Mouse (Mus musculus): ENCODE measurements around the gene Nptn.
"Not testable (repeated sequence)": the region's sequence is repeated elsewhere in the genome, so short reads cannot be mapped to it uniquely, and the experiment has no call there.

The Nptn gene

DNA sequence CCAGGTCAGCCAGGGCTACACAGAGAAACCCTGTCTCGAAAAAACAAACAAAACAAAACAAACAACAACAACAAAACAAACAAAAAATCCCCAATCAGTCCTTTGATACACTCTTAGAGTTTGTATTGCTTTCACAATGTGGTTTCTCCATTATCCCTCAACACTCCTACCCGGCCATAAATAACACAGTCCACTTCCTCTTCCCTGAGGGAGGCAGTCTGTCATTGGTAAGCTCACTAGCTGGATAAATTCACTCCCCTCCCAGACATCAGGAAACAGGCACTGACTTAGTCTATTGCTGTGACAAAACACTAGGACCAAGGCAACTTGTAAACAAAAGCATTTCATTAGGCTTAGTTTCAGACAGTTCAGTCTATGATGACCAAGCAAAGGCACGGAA is 21.8 kb upstream of the Nptn start:
- no peak for DNase-seq (ENCODE audit: low spot score in 2 of 2)

DNA sequence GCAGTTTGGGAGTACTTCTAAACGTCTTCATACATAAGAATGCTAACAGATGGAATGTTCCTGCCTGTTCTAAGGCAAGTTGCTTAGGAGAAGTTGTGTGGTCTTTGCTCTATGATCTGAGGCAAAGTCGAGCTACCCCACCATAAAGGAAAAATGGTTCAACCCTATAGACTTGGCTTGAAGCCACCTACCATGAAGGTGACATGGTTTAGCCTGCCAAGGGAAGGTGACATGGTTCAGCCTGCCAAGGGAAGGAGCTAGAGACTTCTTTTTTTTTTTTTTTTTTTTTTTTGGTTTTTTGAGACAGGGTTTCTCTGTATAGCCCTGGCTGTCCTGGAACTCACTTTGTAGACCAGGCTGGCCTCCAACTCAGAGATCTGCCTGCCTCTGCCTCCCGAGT is 16.1 kb upstream of the Nptn start:
- not testable (repeated sequence) for DNase-seq (ENCODE audit: low spot score in 2 of 2)

- peak; percentile 32 to 66 for DNase-seq (ENCODE audit: low spot score in 2 of 2)
Observed at GRCm38 (mm10) chr9:58567682-58568081, 14.4 kb upstream of the Nptn start.

DNA sequence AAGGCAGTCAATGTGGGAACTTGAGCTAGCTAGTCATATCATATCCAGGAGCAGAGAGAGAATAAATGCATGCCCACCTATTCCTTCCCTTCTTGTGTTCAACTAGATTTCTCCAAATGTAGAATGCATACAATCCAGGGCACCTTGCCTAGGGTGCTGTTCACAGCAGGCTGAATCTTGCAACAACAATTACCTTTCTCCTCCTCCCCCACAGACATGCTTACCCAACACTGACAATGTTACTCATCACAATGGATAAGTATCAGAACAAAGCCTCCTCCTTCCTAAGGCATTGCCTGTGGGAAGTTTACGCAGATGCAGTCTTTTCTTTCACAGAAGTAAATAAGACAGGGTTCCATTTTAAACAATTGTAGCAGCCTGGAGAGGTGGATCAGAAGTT is 11.0 kb upstream of the Nptn start:
- no peak for DNase-seq (ENCODE audit: low spot score in 2 of 2)

- peak; percentile 71 to 86 for DNase-seq (ENCODE audit: low spot score in 2 of 2)
Observed at GRCm38 (mm10) chr9:58578669-58579068, 3.4 kb upstream of the Nptn start.

GRCm38 (mm10) chr9:58580453-58581195 is 1.4 kb upstream of the Nptn start:
- DNase-seq (ENCODE audit: low spot score in 2 of 2): peak in 1 of 2 experiments; percentile 20

GRCm38 (mm10) chr9:58581283-58581930 is 633 bp upstream of the Nptn start:
- peak in 1 of 2 experiments; percentile 25 for DNase-seq (ENCODE audit: low spot score in 2 of 2)

GRCm38 (mm10) chr9:58582581-58583266 is 684 bp downstream of the Nptn start:
- peak in 1 of 2 experiments; percentile 74 for DNase-seq (ENCODE audit: low spot score in 2 of 2)

DNA sequence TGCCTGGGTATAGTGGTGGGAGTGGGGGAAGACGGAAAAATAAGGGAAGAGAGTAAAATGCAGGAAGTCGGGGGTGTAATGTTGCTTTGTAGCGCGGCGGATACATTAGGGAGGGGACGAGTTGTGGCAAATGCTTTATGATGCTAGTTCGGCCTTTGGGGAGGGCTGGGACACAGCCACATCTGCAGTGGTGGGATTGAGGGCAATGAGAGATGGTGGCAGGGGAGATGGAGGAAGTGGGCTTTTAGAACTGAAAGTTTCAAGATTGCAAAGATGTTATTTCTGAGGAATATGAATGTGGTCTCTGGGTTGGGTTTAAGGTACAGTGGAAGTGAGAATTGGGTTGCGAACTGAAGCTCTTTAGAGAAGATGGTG is 1.2 kb downstream of the Nptn start:
- DNase-seq (ENCODE audit: low spot score in 2 of 2): peak; percentile 43 to 46

DNA sequence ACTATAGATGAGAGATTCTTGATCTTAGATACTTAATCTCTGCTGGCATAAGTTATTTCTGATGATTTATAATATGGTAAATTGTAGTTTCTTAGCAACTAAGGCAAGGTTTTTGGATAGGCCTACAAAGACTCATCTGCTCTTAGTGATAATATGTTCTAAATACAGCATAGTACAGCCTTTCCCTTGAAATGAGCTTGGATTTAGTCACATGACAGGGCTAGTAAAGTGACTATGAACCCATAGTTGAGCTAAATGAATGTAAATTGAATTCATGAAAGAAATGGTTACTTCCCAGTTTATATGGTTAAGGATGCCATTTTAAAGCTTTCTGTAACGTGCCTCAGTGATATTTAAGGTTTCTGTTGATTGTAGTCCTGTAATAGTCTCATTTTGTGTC is 2.3 kb downstream of the Nptn start:
- no peak for DNase-seq (ENCODE audit: low spot score in 2 of 2)

GRCm38 (mm10) chr9:58588657-58589056 is 6.6 kb downstream of the Nptn start:
- DNase-seq (ENCODE audit: low spot score in 2 of 2): no peak

DNA sequence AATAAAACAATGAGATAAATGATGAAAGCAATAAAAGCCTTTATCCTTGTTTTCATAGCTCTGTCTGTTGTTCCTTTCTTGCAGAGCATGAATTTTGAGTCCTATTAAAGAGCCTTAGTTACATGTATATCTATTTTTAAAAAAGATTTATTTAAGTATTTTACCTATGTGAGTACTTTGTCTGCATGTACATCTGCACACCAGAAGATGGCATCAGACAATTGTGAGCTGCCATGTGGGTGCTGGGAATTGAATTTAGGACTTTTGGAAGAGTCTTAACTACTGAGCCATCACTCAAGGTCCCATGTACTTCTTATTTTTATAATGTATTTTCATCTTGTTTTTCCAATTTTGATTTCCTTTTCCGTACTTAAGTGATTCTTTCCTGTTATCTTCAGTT is 13.3 kb downstream of the Nptn start:
- no peak for DNase-seq (ENCODE audit: low spot score in 2 of 2)

- DNase-seq (ENCODE audit: low spot score in 2 of 2): no peak
Observed at GRCm38 (mm10) chr9:58613790-58614189, 31.8 kb downstream of the Nptn start.

GRCm38 (mm10) chr9:58615064-58615938 is 33.3 kb downstream of the Nptn start:
- DNase-seq (ENCODE audit: low spot score in 2 of 2): no peak

- no peak for DNase-seq (ENCODE audit: low spot score in 2 of 2)
Observed at GRCm38 (mm10) chr9:58623009-58623408, 41.0 kb downstream of the Nptn start.

DNA sequence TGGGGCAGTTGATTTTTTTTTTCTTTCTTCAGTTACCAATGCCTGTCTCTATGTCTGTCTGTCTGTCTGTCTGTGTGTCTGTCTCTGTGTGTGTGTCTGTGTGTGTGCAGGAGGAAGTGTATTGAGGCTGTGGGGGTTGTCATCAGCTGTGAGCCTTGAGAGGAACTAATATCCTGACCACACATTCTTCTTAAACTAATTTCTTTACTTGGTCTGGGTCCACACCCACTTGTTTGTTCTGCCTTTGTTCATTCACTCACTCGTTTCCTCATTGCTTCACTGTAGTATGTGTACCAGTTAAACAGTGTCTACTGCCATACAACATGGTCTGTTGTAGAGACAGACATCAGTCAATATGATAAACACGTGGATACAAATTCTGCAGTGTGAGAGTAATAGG is 45.2 kb downstream of the Nptn start:
- no peak for DNase-seq (ENCODE audit: low spot score in 2 of 2)

DNA sequence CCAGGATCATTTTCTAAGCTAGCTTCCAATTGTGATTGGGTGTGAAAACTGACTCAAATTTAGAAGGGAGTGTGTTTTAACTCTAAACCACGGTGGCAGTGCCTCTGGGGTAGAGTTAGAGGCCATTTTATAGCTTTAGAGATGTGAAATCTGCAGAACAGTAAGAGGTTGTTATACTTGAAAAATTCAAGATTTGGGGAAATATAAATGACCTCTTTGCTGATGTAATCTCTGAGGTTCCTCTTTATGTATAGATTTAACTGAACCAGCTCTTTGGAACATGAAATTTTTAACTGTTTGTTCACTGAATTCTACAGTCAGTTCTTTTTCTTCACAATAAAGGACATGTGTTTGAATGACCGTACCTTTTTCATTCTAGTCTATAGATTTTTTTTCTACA is 48.4 kb downstream of the Nptn start:
- DNase-seq (ENCODE audit: low spot score in 2 of 2): no peak

DNA sequence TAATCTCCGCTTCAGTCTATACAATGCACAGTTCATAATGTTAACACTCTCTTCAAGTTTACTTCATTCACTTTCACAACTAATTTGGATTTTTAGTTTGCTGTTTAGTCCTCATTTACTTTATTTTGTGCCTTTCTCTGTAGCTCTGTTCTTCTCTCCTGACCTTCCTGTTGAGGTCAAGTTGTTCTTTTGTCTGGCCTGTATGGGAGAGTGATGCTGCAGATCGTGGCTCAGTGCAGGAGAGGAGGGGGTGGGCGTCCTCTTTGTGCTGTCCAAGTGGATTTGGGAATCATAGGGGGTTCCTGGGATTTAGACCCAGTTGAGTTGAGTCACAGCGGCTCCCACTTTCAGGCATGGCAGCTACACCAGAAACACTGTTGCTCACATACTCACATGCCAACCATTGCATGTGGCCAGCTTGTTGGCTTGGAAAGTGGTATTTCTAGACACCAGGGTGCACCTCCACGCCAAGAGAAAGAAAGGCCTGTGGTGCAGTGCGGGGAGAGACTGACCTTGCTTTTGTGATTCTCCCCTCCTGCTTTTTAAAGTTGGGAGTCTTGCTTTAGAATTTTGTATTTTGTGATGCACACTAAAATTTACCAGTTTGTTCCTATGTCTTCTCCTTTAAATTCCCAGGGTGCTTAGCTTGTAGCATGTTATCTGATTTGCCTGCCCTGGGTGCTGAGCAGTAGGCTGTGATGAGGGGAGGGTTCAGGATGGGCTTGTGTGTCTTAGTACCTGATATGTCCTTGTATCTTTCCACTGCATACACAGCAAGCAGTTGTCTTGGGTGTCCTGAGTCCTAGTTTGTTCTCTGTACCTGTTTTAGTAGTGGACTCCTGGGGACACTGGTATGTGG is 66.6 kb downstream of the Nptn start:
- no peak for DNase-seq (ENCODE audit: low spot score in 2 of 2)

GRCm38 (mm10) chr9:58649265-58649626 is 67.2 kb downstream of the Nptn start:
- DNase-seq (ENCODE audit: low spot score in 2 of 2): no peak

GRCm38 (mm10) chr9:58651993-58652392 is 70.0 kb downstream of the Nptn start:
- no peak for DNase-seq (ENCODE audit: low spot score in 2 of 2)

- no peak for DNase-seq (ENCODE audit: low spot score in 2 of 2)
Observed at GRCm38 (mm10) chr9:58654494-58654893, 72.5 kb downstream of the Nptn start.
